Mouse (Mus musculus) G1E (cell line): ENCODE data around the gene Ppp1r12b. TPM values are rescaled to one million over a fixed set of nuclear protein-coding genes. Genes with fewer than 3 reads are reported as not detected.

ENCODE experiments used
- ATAC-seq: 2 replicates; pipeline ENCODE4 v1.8.0; 2016; ENCODE audit warnings: mild to moderate bottlenecking; ENCODE audit not compliant: insufficient number of reproducible peaks, poor library complexity, low FRiP score, severe bottlenecking; ENCODE audit errors: extremely low read depth
- DNase-seq: peaks from one replicate; pipeline ENCODE4 v3.0.0; 2012; ENCODE audit warnings: low spot score
- H3K27me3 ChIP-seq: 2 replicates; pipeline ENCODE4 v1.6.1; 2012; ENCODE audit warnings: mild to moderate bottlenecking, low read length, inconsistent platforms; ENCODE audit not compliant: insufficient read depth
- H3K36me3 ChIP-seq: replicated peaks from 2 replicates; pipeline ENCODE3; 2012; ENCODE audit warnings: mild to moderate bottlenecking, inconsistent platforms
- H3K4me1 ChIP-seq: 2 replicates; pipeline ENCODE4 v1.6.1; 2012; ENCODE audit warnings: low read depth, low read length, inconsistent platforms, mixed read lengths; ENCODE audit not compliant: insufficient read depth
- H3K4me3 ChIP-seq: 2 replicates; pipeline ENCODE4 v1.5.1; 2012; ENCODE audit warnings: low read depth, mild to moderate bottlenecking, inconsistent platforms, low read length, moderate library complexity, mixed read lengths
- H3K9me3 ChIP-seq: replicated peaks from 2 replicates; pipeline ENCODE4 v1.6.1; 2012; ENCODE audit warnings: inconsistent platforms
- CTCF ChIP-seq: IDR thresholded peaks from 2 replicates; pipeline ENCODE4 v1.5.1; 2012; ENCODE audit warnings: low read depth, low read length, inconsistent platforms, mixed read lengths
- GATA1 ChIP-seq: IDR thresholded peaks from 2 replicates; pipeline ENCODE4 v1.6.1; 2012; ENCODE audit warnings: borderline replicate concordance, low read length, inconsistent platforms, mixed read lengths
- GATA2 ChIP-seq: IDR thresholded peaks from 2 replicates; pipeline ENCODE4 v1.6.1; 2012; ENCODE audit warnings: low read depth, low read length, inconsistent platforms, borderline replicate concordance
- POLR2AphosphoS5 ChIP-seq: IDR thresholded peaks from 2 replicates; pipeline ENCODE4 v1.6.1; 2012; ENCODE audit warnings: low read depth, low read length, inconsistent platforms; ENCODE audit not compliant: insufficient replicate concordance
- TAL1 ChIP-seq: conservative IDR thresholded peaks from 2 replicates; pipeline ENCODE4 v1.6.1; 2012; ENCODE audit warnings: low read depth, low read length, inconsistent platforms, mixed read lengths
- polyA plus RNA-seq: library from polyadenylated mRNA; stranded (reverse); fragments of >175 nt; gene quantifications from 2 replicates; pipeline ENCODE4 v1.2.3, GENCODE M21; 2012
- total RNA-seq, 2 experiments: library from RNA; stranded (forward) in 1 of 2; stranded (reverse) in 1 of 2; fragments of 200-1000 nt in 1 of 2; fragments of >200 nt in 1 of 2; fragmentation: Nextera tagmentation in 1 of 2; gene quantifications; 2 replicates each; pipeline ENCODE4 v1.2.3; 2014 to 2017

Ppp1r12b gene
- total and polyA plus RNA-seq, 3 experiments, result 1.7 to 15.7 (median 8.2) TPM

- ATAC-seq, result no peak
- no peak overlapping the region for H3K4me3 ChIP-seq
- no peaks in the 10 kb centered on the region for H3K4me1 ChIP-seq
- TF ChIP-seq CTCF (no peak), POLR2AphosphoS5 (no peak), TAL1 (no peak), GATA1 (no peak), GATA2 (no peak)
- H3K9me3 ChIP-seq, result no peaks in the 10 kb centered on the region
- no peaks in the 10 kb centered on the region for H3K36me3 ChIP-seq
- DNase-seq, result no peak
- H3K27me3 ChIP-seq, result peaks cover 50% of the 10 kb centered on the region
Observed at GRCm38 (mm10) chr1:134714166-134714565, 241.6 kb downstream of the Ppp1r12b start.

DNA sequence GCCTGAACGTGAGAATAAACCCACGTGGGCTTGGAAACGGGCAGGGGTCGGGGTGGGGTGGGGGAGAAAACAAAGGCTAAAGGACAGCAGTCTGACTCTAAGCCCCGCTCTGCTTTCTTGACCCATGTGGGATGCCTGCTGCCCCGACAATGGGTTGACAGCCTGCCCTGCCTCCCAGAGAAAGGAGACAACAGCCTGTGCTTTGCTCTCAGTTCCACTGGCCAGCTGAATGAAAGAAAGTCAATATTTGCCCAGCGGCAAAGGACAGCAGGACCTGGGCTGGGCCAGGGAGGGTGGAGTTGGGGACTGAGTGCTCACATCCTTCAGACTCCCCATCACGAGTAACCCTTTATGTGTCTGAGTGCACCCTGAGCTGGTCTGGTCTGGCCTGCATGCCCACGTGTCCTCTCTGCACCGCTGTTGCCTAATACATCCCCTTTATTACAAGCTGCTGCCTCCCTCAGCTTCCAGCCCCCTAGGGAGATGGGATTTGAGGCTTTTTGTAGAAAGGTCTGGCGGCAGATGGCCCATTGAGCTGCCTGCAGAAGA, 242.2 kb downstream of the Ppp1r12b start:
- DNase-seq, result no peak
- no peak for TF ChIP-seq POLR2AphosphoS5
- TF ChIP-seq GATA2, result no peak
- no peak for TF ChIP-seq GATA1
- TF ChIP-seq CTCF, result no peak
- TF ChIP-seq TAL1, result no peak
- H3K9me3 ChIP-seq, result no peaks in the 10 kb centered on the region
- no peak for ATAC-seq
- H3K4me1 ChIP-seq, result no peaks in the 10 kb centered on the region
- no peak overlapping the region for H3K4me3 ChIP-seq
- peaks cover 53% of the 10 kb centered on the region for H3K27me3 ChIP-seq
- no peaks in the 10 kb centered on the region for H3K36me3 ChIP-seq

GRCm38 (mm10) chr1:134712781-134713299, 242.9 kb downstream of the Ppp1r12b start:
- DNase-seq (no peak), ATAC-seq (no peak)
- TF ChIP-seq GATA1, result no peak
- TF ChIP-seq POLR2AphosphoS5, result no peak
- TF ChIP-seq GATA2, result no peak
- TF ChIP-seq CTCF, result no peak
- no peak for TF ChIP-seq TAL1
- Histone ChIP-seq H3K4me1 (no peaks in the 10 kb centered on the region), H3K9me3 (no peaks in the 10 kb centered on the region), H3K4me3 (no peak overlapping the region), H3K36me3 (no peaks in the 10 kb centered on the region), H3K27me3 (peaks cover 58% of the 10 kb centered on the region)

GRCm38 (mm10) chr1:134711653-134712052, 244.1 kb downstream of the Ppp1r12b start:
- Histone ChIP-seq H3K27me3 (peaks cover 70% of the 10 kb centered on the region), H3K4me3 (no peak overlapping the region), H3K4me1 (no peaks in the 10 kb centered on the region)

DNA sequence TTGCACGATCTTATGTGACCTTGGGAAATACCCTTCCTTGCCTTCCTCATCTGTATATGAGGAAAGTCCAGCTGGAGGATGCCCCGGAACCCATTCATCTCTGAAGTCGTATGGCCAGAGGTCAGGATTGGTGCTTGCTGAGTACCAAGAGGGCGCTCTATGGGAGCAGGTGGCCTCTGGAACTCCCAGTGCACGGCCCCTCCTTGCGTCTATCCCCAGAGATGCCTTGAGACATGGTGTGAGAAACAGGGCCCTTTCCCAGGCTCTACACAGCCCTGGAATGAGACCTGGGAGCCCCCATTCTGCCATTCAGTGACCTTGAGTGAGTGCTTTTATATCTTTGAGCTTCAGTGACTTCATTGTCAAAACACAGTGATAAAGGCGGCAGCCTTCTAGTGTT, 244.7 kb downstream of the Ppp1r12b start:
- TF ChIP-seq GATA2, result no peak
- TF ChIP-seq GATA1, result no peak
- TF ChIP-seq TAL1, result no peak
- no peak for TF ChIP-seq POLR2AphosphoS5
- no peak for TF ChIP-seq CTCF
- Histone ChIP-seq H3K9me3 (no peaks in the 10 kb centered on the region), H3K27me3 (peaks cover 71% of the 10 kb centered on the region), H3K4me3 (no peak overlapping the region), H3K36me3 (no peaks in the 10 kb centered on the region), H3K4me1 (no peaks in the 10 kb centered on the region)
- ATAC-seq, result no peak
- DNase-seq, result no peak

More at GRCm38 (mm10) chr1:134711653-134712052, 244.1 kb downstream of the Ppp1r12b start:
- H3K36me3 ChIP-seq, result no peaks in the 10 kb centered on the region
- no peak for TF ChIP-seq TAL1
- no peak for TF ChIP-seq CTCF
- no peak for TF ChIP-seq GATA1
- H3K9me3 ChIP-seq, result no peaks in the 10 kb centered on the region
- DNase-seq (no peak), ATAC-seq (no peak; the same call in 1 of the 2 replicates)

DNA sequence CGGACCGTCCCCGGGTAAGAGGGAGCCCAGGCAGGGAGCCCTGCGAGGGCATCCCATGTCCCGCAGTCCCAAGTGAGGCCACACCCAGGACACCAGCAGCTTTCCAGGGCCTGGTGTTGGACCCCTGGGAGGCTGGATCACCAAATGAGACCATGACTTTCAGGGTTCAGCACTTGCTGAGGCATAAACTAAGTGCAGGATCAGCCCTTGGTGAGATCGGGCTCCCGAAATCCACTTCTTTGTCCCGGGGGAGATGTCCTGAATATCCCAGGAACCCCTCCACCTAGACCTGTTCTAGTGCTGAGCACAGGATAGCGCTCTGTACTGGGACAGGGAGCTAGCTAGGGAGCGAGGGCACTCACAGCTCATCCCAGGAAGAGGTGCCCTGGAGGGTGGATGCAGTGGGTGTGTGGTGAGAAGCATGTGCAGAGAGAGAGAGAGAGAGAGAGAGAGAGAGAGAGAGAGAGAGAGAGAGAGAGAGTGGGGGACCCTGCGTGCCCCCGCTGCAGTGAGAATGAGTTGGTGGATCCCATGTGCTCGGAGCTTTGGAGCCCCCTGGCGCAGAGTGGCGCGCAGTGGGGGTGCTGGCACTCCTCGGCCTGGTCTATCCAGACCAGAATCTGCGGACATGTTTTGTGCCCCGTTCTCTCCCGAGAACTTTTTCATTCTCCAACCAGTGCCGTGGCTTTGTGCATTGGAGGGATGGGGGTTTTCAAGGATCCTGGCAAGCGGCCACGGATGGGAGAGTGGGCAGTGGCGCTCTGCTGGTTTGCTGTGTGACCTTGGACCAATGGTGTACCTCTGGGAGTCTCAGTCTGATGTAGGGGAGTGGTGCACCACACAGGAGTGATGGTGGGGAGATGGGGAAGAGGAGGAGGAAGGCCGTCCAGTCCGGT, 246.1 kb downstream of the Ppp1r12b start:
- H3K36me3 ChIP-seq, result no peaks in the 10 kb centered on the region
- no peak overlapping the region for H3K4me3 ChIP-seq
- DNase-seq (no peak), ATAC-seq (no peak)
- TF ChIP-seq POLR2AphosphoS5 (no peak), GATA1 (no peak), TAL1 (no peak), CTCF (no peak), GATA2 (no peak)
- no peaks in the 10 kb centered on the region for H3K4me1 ChIP-seq
- H3K27me3 ChIP-seq, result peaks cover 68% of the 10 kb centered on the region
- H3K9me3 ChIP-seq, result no peaks in the 10 kb centered on the region
